Mouse (Mus musculus) limb, embryonic 13.5 days (tissue): ENCODE results near the gene Shc3. TPM values are rescaled to one million over a fixed set of nuclear protein-coding genes. Genes with fewer than 3 reads are reported as not detected.

Experiments
- ATAC-seq: fragments of 200-750 bp; cut with Nextera tagmentation; 2 replicates; pipeline ENCODE4 v1.8.0; 2017; ENCODE audit warnings: low read depth, moderate number of reproducible peaks, moderate TSS enrichment; ENCODE audit not compliant: low FRiP score
- H3K27ac ChIP-seq: fragments of 300-500 bp; sonication (generic); 2 replicates; pipeline ENCODE4 v1.5.1; 2015; ENCODE audit warnings: inconsistent platforms, mild to moderate bottlenecking, moderate library complexity
- H3K27me3 ChIP-seq: fragments of 300-500 bp; sonication (generic); 2 replicates; pipeline ENCODE4 v1.6.1; 2015; ENCODE audit warnings: mild to moderate bottlenecking, inconsistent platforms
- H3K36me3 ChIP-seq: fragments of 300-500 bp; sonication (generic); 2 replicates; pipeline ENCODE4 v1.6.1; 2015; ENCODE audit warnings: inconsistent platforms, mild to moderate bottlenecking, moderate library complexity
- H3K4me1 ChIP-seq: fragments of 300-500 bp; sonication (generic); 2 replicates; pipeline ENCODE4 v1.6.1; 2015; ENCODE audit warnings: inconsistent platforms
- H3K4me2 ChIP-seq: fragments of 300-500 bp; sonication (generic); replicated peaks from 2 replicates; pipeline ENCODE4 v1.6.1; 2015; ENCODE audit warnings: inconsistent platforms, mild to moderate bottlenecking, moderate library complexity
- H3K4me3 ChIP-seq: fragments of 300-500 bp; sonication (generic); 2 replicates; pipeline ENCODE4 v1.5.1; 2015; ENCODE audit warnings: moderate library complexity, mild to moderate bottlenecking, inconsistent platforms
- H3K9ac ChIP-seq: fragments of 300-500 bp; sonication (generic); 2 replicates; pipeline ENCODE4 v1.6.1; 2015; ENCODE audit warnings: mild to moderate bottlenecking, inconsistent platforms
- H3K9me3 ChIP-seq: fragments of 300-500 bp; sonication (generic); 2 replicates; pipeline ENCODE4 v1.6.1; 2016; ENCODE audit warnings: inconsistent platforms
- WGBS: fragments of 180-500 bp; shearing (Covaris S2); methylation state at CpG from one replicate; pipeline ENCODE4 v1.1.7; 2015; 5-methylcytosine and 5-hydroxymethylcytosine counted together
- polyA plus RNA-seq: library from polyadenylated mRNA; unstranded; fragments of >200 nt; fragmentation: Nextera tagmentation; extraction: Ambion mirVana; gene quantifications from 2 replicates; pipeline ENCODE4 v1.2.1, GENCODE M21; 2015

Shc3 gene
- polyA plus RNA-seq, 1 experiment from 2014 or later = 0.69 TPM

DNA sequence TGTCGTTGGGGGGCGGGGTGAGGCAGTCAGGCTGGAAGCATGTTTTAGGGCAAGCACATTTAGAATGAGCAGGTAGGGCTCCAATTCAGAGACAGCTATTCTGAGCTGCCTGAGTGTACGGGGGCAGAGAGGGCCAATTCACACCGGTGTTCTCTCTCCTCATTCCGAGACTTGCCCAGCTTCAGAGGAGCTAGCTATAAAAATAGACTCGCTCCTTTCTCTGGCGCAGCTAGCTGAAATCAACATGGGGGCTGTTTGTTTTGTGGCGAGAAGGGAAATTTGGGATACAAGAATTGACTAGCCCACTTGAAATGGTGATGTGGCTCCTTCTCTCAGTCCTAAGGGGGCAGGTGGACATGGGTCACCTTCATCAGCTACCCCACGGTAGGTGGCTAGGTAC lies 60.4 kb downstream of the Shc3 start:
- Histone ChIP-seq H3K4me2 (no peak overlapping the region), H3K4me1 (no peaks in the 10 kb centered on the region), H3K27ac (no peak overlapping the region), H3K9me3 (no peaks in the 10 kb centered on the region), H3K4me3 (no peak overlapping the region), H3K9ac (no peak overlapping the region), H3K36me3 (no peaks in the 10 kb centered on the region), H3K27me3 (no peaks in the 10 kb centered on the region)
- 82% methylated on average over 9 of the region's 9 CpGs for WGBS
- ATAC-seq = no peak

DNA sequence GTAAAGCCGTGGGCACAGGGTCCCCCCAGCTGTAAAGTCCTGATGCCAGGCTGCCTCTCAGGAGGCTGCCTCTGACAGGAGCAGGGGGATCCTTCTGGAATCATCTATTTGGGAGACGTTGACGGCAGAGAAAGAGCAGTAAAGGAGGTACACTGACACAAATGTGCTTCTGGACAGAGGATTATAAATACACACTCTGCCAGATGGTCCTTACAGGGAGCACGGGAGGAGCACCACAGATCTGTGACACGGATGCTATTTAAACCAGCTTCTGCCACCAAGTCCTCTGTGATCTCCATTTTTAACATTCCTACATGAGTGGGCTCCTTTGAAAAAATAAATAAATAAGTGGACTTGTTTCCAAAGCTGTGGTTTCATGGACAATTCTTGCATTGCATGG lies 63.5 kb downstream of the Shc3 start:
- no peak for ATAC-seq
- WGBS = 82% methylated on average over 5 of the region's 5 CpGs
- Histone ChIP-seq H3K4me2 (no peak overlapping the region), H3K4me3 (no peak overlapping the region), H3K27ac (no peak overlapping the region), H3K27me3 (no peaks in the 10 kb centered on the region), H3K9ac (no peak overlapping the region), H3K4me1 (no peaks in the 10 kb centered on the region), H3K36me3 (no peaks in the 10 kb centered on the region), H3K9me3 (no peaks in the 10 kb centered on the region)

DNA sequence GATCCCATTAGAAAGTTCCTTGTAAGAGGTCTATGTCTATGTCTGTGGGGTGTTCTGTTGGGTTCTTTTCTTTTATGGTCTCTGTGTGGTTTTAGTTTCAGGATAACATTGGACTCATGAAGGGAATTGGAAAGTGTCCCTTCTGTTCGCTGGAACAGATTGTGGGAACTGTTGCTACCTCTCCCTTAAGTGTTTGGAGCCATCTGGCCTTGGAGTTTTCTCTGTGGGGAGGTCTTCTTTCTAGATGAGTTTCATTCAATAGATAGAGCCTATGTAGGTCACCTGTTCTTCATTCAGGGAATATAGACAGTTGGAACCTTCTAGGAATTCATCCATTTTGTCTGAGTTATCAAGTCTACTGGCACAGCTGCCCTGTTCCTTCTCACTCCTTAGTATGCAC lies 69.5 kb downstream of the Shc3 start:
- no peak for ATAC-seq
- Histone ChIP-seq H3K9ac (no peak overlapping the region), H3K36me3 (no peaks in the 10 kb centered on the region), H3K4me1 (no peaks in the 10 kb centered on the region), H3K27me3 (no peaks in the 10 kb centered on the region), H3K9me3 (no peaks in the 10 kb centered on the region), H3K4me2 (no peak overlapping the region), H3K4me3 (no peak overlapping the region), H3K27ac (no peak overlapping the region)
- WGBS = 81% methylated on average over 1 of the region's 1 CpGs

DNA sequence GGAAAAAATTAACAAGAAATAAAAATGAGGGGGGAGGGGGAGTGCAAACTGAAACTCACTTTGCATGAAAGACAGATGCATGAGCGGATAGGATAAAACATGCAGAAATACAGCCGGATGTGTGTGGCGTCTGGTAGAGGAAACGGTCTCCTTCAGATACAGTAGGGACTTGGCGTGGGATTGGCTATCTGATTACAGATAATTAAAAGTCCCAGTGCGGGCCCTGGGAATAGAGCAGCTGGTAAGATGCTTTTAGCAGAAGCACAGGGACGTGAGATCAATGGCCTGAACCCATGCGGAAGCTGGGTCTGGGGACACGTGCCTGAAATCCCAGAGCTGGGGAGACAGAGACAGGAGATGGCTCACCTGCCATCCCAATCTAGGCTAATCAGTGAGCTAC lies 75.5 kb downstream of the Shc3 start:
- no peaks in the 10 kb centered on the region for H3K36me3 ChIP-seq
- WGBS = 76% methylated on average over 9 of the region's 9 CpGs
- no peaks in the 10 kb centered on the region for H3K9me3 ChIP-seq
- no peaks in the 10 kb centered on the region for H3K27me3 ChIP-seq
- no peak overlapping the region for H3K27ac ChIP-seq
- no peak overlapping the region for H3K9ac ChIP-seq
- no peaks in the 10 kb centered on the region for H3K4me1 ChIP-seq
- ATAC-seq = no peak
- H3K4me2 ChIP-seq = no peak overlapping the region
- H3K4me3 ChIP-seq = no peak overlapping the region

DNA sequence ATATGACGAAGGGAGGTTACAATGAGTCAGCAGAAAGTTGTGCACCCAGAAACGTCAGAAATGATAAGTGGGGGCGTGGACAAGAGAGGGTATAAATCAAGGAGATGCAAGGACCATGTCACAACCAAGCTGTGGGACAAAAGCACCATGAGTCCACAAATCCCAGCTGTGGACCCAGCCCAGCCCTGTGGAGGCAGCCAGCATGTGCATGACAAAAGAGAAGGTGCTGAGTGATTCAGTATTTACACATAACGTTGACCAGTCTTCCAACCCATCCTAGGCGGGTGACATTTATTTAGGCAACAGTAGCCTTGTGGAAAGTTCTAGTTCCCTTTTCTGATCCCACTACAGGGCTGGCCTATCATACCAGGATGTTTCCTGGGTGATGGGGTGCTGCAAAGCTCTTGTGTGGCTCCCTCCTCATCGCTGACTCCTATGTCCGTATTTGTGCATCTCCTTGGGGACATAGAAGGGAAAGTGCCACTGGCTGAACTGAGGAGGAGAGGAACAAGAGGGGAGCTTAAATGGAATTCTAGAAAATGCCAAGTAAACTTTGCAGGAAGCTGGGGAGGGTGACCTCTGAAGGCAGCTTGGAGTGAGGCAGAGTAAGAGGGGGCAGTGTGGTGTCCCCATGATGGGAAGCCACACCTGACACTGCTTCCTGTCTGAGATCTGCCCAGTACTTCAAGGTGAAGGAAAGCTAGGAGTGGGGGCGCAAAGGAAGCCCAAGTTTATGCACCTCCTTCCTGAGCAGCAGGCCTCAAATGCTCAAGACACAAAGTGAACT lies 77.4 kb downstream of the Shc3 start:
- Histone ChIP-seq H3K27me3 (no peaks in the 10 kb centered on the region), H3K27ac (no peak overlapping the region), H3K36me3 (no peaks in the 10 kb centered on the region), H3K4me1 (no peaks in the 10 kb centered on the region), H3K9ac (no peak overlapping the region), H3K4me3 (no peak overlapping the region), H3K9me3 (no peaks in the 10 kb centered on the region), H3K4me2 (no peak overlapping the region)
- ATAC-seq = no peak
- 72% methylated on average over 8 of the region's 8 CpGs for WGBS

DNA sequence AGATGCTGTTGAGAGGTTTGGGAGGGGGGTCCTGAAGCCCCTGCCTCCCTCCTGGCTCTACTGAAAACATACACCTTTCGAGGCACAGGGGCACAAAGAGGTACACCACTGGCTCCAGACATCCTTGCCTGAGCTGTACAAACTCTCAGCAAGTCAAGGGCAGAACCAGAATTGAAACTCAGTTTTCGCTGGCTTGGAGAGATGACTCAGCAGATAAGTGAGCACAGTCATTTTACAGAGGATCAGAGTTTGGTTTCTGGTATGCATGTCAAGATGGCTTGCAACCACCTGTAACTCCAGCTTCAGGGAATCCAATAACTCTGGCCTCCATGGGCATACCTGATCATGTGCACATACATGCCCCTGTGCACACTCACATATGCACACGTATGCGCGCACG lies 79.0 kb downstream of the Shc3 start:
- Histone ChIP-seq H3K9ac (no peak overlapping the region), H3K27me3 (no peaks in the 10 kb centered on the region), H3K4me2 (no peak overlapping the region), H3K9me3 (no peaks in the 10 kb centered on the region), H3K27ac (no peak overlapping the region), H3K4me3 (no peak overlapping the region), H3K4me1 (no peaks in the 10 kb centered on the region), H3K36me3 (no peaks in the 10 kb centered on the region)
- 91% methylated on average over 6 of the region's 6 CpGs for WGBS
- no peak for ATAC-seq

DNA sequence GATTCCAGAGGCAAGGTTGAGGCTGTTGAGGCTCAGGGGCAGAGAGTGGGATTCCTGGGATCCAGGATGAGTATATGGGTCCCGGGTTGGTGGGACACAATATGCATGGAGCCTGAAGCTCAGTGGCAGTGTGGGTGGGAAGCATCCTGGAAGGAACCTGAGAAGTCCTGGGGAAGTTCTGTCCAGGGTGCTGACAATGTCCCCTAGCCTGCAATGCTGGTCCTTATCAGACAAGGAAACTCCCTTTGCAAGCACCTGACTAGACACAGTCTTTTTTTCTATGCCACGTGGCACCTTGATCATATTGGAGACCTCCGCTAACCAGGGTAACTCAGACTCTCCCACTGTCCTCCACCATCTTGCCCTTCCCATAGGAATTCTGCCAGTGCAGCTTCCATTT lies 80.3 kb downstream of the Shc3 start:
- H3K9me3 ChIP-seq = no peaks in the 10 kb centered on the region
- H3K9ac ChIP-seq = no peak overlapping the region
- H3K4me2 ChIP-seq = no peak overlapping the region
- H3K27me3 ChIP-seq = no peaks in the 10 kb centered on the region
- ATAC-seq = no peak
- H3K4me1 ChIP-seq = no peaks in the 10 kb centered on the region
- no peak overlapping the region for H3K4me3 ChIP-seq
- H3K27ac ChIP-seq = no peak overlapping the region
- 66% methylated on average over 3 of the region's 3 CpGs for WGBS
- no peaks in the 10 kb centered on the region for H3K36me3 ChIP-seq

DNA sequence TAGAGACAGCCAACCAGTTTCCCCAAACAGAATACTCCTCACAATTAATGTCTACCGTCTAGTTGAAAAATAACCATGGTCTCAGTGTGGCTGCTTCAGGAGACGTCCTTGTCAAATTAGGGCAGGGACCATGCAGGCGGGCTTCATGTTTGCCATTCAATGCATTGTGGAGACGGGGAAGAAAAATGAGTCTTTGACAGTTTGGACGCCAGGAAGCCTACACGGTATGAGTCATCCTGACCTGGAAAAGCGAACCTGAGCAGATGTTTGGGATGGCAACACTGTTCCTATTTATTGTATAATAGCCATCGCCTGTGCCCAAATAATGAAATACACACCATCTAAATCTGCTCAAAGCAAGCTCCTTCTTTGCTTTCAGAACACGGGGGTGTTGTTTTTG lies 83.9 kb downstream of the Shc3 start:
- Histone ChIP-seq H3K36me3 (no peaks in the 10 kb centered on the region), H3K9ac (no peak overlapping the region), H3K27me3 (no peaks in the 10 kb centered on the region), H3K9me3 (no peaks in the 10 kb centered on the region), H3K4me3 (no peak overlapping the region), H3K4me2 (no peak overlapping the region), H3K4me1 (no peaks in the 10 kb centered on the region), H3K27ac (no peak overlapping the region)
- WGBS = 84% methylated on average over 9 of the region's 9 CpGs
- ATAC-seq = no peak

DNA sequence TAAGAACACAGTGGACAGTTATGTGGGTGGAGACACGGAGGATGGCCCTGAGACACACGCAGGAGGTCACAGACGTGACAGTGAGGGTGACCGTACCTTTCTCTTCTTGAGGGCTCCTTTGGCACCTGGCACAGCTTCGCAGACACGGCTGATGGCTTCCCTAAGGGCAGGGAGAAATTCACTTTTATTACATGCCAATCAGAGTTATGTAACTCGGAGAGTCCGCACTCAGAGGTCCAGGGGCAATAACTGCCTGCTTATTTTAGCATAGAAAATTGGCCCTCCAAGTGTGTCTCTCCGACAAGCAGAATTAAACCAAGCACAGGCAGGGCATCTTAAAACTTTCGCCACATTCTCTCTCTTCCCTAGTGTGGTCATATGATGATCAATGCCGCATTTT lies 86.4 kb downstream of the Shc3 start:
- Histone ChIP-seq H3K36me3 (no peaks in the 10 kb centered on the region), H3K4me2 (no peak overlapping the region), H3K9me3 (no peaks in the 10 kb centered on the region), H3K9ac (no peak overlapping the region), H3K4me1 (no peaks in the 10 kb centered on the region), H3K27me3 (no peaks in the 10 kb centered on the region), H3K4me3 (no peak overlapping the region), H3K27ac (no peak overlapping the region)
- no peak for ATAC-seq
- WGBS = 80% methylated on average over 11 of the region's 11 CpGs

DNA sequence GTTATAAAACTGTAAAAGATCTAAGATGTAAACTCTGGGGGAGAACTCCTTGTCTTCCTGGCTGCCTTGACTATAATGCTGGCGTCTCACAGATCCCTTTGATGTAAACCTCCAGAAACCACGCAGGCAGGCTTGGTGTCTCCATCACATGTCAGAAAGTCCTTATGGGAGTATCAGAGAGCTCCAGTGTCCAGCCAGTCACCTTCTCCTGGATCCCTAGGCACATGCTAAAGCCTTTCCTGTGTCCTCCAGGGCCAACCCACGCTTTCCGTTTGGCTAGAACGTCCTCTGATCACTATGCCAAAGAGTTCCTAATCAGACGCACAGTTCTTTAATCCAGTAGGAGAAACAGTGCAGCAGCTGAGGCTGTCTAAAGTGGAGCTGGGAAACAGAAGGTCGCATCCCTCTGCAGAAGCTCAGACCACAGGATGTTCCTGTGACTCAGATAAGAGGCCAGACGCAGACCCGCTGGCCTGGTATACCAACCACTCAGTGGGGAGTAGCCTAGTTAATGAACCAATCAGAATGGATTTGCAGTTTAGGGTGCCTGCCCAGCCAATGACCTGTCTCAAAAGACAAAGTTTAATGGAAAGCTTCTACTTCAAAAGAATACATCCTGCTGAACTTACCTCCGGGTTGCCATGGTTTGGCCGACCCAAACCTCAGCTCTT lies 88.7 kb downstream of the Shc3 start:
- Histone ChIP-seq H3K9ac (no peak overlapping the region), H3K36me3 (no peaks in the 10 kb centered on the region), H3K4me1 (no peaks in the 10 kb centered on the region), H3K9me3 (no peaks in the 10 kb centered on the region), H3K4me2 (no peak overlapping the region), H3K27me3 (no peaks in the 10 kb centered on the region), H3K27ac (no peak overlapping the region), H3K4me3 (no peak overlapping the region)
- ATAC-seq = no peak
- WGBS = 69% methylated on average over 11 of the region's 11 CpGs

DNA sequence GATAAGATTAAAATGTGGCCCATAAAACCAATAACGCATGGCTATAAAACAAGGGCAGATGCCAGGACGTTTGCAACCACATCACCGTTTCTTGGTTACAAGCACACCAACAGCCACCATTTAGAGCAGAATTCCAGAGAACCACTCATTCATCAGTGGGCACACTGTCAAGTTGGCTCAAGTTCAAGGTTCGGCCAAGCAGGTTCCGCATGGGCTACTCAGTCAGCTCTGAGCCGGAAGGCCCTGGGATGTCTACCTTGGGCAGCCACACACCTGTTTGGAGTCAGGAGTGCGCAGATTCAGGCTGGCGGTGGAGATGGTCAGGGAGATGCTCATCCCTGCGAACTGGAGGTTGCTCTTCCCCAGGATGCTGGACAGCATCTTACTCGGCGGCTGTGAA lies 89.4 kb downstream of the Shc3 start:
- no peak for ATAC-seq
- H3K36me3 ChIP-seq = no peaks in the 10 kb centered on the region
- no peaks in the 10 kb centered on the region for H3K9me3 ChIP-seq
- no peaks in the 10 kb centered on the region for H3K27me3 ChIP-seq
- H3K4me2 ChIP-seq = no peak overlapping the region
- H3K27ac ChIP-seq = no peak overlapping the region
- H3K4me1 ChIP-seq = no peaks in the 10 kb centered on the region
- WGBS = 74% methylated on average over 11 of the region's 11 CpGs
- H3K4me3 ChIP-seq = no peak overlapping the region
- no peak overlapping the region for H3K9ac ChIP-seq

DNA sequence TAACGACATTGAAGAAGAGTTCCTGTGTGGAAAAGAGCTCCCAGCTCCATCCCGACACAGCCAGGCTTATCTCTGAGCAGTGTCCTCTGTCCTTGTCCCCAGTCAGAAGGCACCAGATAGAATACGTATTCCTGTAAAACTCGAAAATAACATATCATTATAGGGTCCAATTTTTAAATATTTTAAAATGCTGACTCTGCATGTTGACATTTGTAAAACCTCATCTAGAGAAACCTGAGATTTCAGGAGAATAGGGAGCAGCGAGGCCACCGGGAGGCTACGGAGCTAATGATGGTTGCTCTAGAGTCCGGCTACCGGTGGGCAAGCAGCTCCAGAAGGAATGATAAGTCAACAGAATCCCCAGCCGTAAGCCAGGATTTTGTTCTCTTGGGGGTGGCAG lies 92.2 kb downstream of the Shc3 start:
- H3K27ac ChIP-seq = no peak overlapping the region
- no peak overlapping the region for H3K9ac ChIP-seq
- no peaks in the 10 kb centered on the region for H3K27me3 ChIP-seq
- no peak for ATAC-seq
- H3K4me3 ChIP-seq = no peak overlapping the region
- no peak overlapping the region for H3K4me2 ChIP-seq
- no peaks in the 10 kb centered on the region for H3K4me1 ChIP-seq
- no peaks in the 10 kb centered on the region for H3K36me3 ChIP-seq
- H3K9me3 ChIP-seq = no peaks in the 10 kb centered on the region
- 80% methylated on average over 10 of the region's 10 CpGs for WGBS
